Mouse (Mus musculus) stomach, adult 2 months (tissue): ENCODE measurements around the gene Tent2. TPM values are rescaled to one million over a fixed set of nuclear protein-coding genes. Genes with fewer than 3 reads are reported as not detected.

Experiments
- polyA plus RNA-seq: library from polyadenylated mRNA; depleted of rRNA; stranded (reverse); fragments of >200 nt; gene quantifications from 2 replicates; pipeline ENCODE4 v1.2.3, GENCODE M21; 2012; rRNA removed

Tent2 gene
- 2.3 and 3.2 TPM in 2 replicates for polyA plus RNA-seq

DNA sequence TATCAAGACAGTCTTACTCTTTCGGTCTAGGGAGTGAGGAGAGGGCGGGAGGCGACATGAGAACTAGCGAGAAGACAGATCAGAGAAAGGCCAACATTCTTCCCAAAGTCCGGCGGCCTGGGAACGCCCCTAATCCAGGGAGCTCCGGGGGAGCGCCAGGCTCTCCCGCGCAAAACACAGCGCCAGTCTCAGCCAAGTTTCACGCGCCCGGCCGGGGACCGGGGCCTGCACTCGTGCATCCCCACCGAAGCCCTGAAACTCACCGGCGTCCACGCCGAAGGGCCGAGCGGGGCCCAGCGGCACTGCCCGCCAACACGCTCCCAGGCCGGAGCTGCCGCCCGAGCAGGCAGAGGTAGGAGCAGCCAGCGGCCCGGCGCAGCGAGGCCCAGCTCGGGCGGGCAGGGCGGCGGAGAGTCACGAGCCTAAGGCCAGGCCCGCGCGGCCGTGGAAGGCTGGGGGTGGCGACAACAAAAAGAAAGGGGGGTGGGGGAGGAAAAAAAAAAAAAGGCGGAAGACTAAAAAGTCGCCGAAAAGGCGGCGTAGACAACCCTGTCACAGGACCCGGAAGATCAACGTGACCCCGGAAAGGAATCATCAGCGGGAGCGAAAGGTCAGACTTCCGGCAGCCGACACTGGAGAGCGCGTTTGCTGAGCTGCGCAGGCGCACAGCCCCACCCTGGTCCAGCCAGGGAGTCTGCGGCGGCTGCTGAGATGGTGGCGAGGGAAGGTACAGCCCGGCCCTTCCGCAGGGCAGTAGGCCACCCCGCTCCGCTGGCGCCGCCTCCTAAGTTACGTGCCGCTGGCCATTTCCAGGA, at the start of gene Tent2:
TSS of gene Tent2 (minus strand) at position 555 of the 815 bp plus-strand sequence.

DNA sequence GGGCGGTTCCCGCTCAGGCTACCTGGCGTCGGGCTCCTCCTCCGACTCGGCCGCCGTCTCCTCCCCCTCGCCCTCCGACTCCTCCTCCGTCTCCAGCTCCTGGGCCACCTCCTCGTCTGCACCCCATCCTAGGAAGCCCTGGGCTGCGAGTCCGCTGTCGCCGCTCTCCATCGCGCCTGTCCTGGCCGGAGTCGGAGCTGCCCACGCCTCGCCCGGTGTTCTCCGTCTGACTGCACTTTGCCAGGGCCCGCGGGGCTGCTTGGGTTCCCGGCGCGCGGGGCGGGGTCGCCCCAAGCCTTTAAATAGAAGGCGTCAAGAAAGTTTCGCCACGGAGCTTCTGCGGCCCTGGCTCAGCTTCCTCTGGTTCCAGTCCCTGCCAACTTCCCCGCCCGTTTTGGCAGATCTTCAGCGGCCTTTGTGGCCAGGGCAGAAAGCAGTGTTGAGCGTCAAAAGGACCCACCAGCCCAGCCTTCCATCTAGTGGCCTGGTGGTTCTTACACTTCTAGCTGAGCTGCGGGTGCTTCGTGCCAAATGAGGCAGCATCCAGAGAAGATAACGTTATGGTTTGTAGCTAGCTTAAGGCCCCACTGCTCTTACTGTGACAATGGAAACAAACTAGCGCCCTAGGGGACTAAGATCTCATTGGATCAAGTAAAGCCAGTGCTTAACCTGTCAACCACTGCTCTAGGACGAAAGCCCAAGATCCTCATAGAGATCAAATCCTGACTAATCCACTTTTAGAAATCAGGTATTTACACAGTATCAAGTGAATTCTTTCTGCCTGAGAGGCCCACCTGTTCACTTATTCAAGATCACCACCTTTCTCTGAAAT, 47.6 kb downstream of the Tent2 start, which contains the start of gene Cmya5:
TSS of gene Cmya5 (minus strand) at position 389 of the 832 bp plus-strand sequence.

Other genes with a start within 250 kb of the Tent2 start
- gene Cmya5, start 47.7 kb downstream of the Tent2 start, polyA plus RNA-seq = 0.31 and 0.68 TPM in 2 replicates
- gene Homer1, start 107.2 kb upstream of the Tent2 start, polyA plus RNA-seq = 0.67 and 0.74 TPM in 2 replicates